14 mouse cellular contexts compared by ENCODE assay signal in genomic region chr6:38160556-38160955, GRCm38 (mm10). TPM values are rescaled to one million over a fixed set of nuclear protein-coding genes. Genes with fewer than 3 reads are reported as not detected.
DNase-seq lines count a peak whose midpoint lies in the region; ATAC-seq lines count a peak whose summit lies in the region.
"Had no signal": no experiment of that assay in that cellular context is flagged by ENCODE, and none has a peak within 500 bp of the region (broad histone marks: within the 10 kb centered on the region; RNA-seq: fewer than 3 reads in every experiment).

No protein-coding gene starts in this region.

- no peak overlapping the region for H3K4me2 ChIP-seq in kidney, embryonic 16.5 days (replicated peaks; ENCODE audit: low read depth, low read length)
- no peak overlapping the region for H3K4me2 ChIP-seq in hindbrain, embryonic 11.5 days (replicated peaks; ENCODE audit: low read depth, low read length)
- H3K4me2 ChIP-seq in limb, embryonic 15.5 days = no peak overlapping the region
- H3K4me2 ChIP-seq: heart, embryonic 13.5 days had no signal

- ATAC-seq in kidney, embryonic 16.5 days (ENCODE audit: low FRiP score, low TSS enrichment) = 0 out of 2 replicates have a peak, but pooled peaks have one; percentile 18
- 0 out of 2 replicates have a peak, but pooled peaks have one; percentile 20 for ATAC-seq in common myeloid progenitor, adult 5-6 weeks (replicated peaks; ENCODE audit: low read depth, poor library complexity, severe bottlenecking)
- peak; percentile 4 for ATAC-seq in hindbrain, embryonic 11.5 days (ENCODE audit: low FRiP score)
- ATAC-seq in limb, embryonic 15.5 days (ENCODE audit: insufficient number of reproducible peaks, low FRiP score, low TSS enrichment, low read depth) = no peak
- no peak for ATAC-seq in megakaryocyte, adult 5-6 weeks (ENCODE audit: poor library complexity, severe bottlenecking)

- H3K9ac ChIP-seq in kidney, embryonic 16.5 days (replicated peaks; ENCODE audit: low read length) = no peak overlapping the region
- H3K9ac ChIP-seq in hindbrain, embryonic 11.5 days (ENCODE audit: low read depth, low read length) = no peak overlapping the region
- H3K9ac ChIP-seq in limb, embryonic 15.5 days = no peak overlapping the region
- H3K9ac ChIP-seq: heart, embryonic 13.5 days had no signal

- H3K27ac ChIP-seq in kidney, embryonic 16.5 days (ENCODE audit: low read length) = peak overlapping the region; percentile 72
- H3K27ac ChIP-seq in hindbrain, embryonic 11.5 days (ENCODE audit: low read depth, low read length) = peak overlapping the region; percentile 61; the same call in 1 of the 2 replicates
- peak overlapping the region; percentile 61; the same call in 1 of the 2 replicates for H3K27ac ChIP-seq in limb, embryonic 15.5 days
- H3K27ac ChIP-seq: heart, embryonic 13.5 days had no signal

- no peaks in the 10 kb centered on the region for H3K9me3 ChIP-seq in kidney, embryonic 16.5 days (ENCODE audit: low read length)
- H3K9me3 ChIP-seq in hindbrain, embryonic 11.5 days (ENCODE audit: control insufficient read depth, low read length) = no peaks in the 10 kb centered on the region
- no peaks in the 10 kb centered on the region for H3K9me3 ChIP-seq in limb, embryonic 15.5 days
- H3K9me3 ChIP-seq: heart, embryonic 13.5 days had no signal

- DNase-seq in kidney, adult 8-10 months = no peak
- no peak for DNase-seq in hindbrain, embryonic 11.5 days (ENCODE audit: low spot score)
- no peak for DNase-seq in adrenal gland, adult 2 months
- DNase-seq in spleen, postnatal 36 days (ENCODE audit: low spot score in 2 of 2) = no peak

- no peak overlapping the region for H3K4me3 ChIP-seq in kidney, embryonic 16.5 days (ENCODE audit: low read length)
- H3K4me3 ChIP-seq in hindbrain, embryonic 11.5 days (ENCODE audit: low read depth, low read length) = no peak overlapping the region
- H3K4me3 ChIP-seq in limb, embryonic 15.5 days = no peak overlapping the region
- H3K4me3 ChIP-seq: heart, embryonic 13.5 days; myocyte had no signal

- peaks cover 4% of the 10 kb centered on the region for H3K36me3 ChIP-seq in kidney, embryonic 16.5 days (ENCODE audit: insufficient read depth, low read length)
- H3K36me3 ChIP-seq in hindbrain, embryonic 11.5 days (ENCODE audit: control insufficient read depth, insufficient read depth, low read length) = no peaks in the 10 kb centered on the region
- peaks cover 15% of the 10 kb centered on the region; the same call in 1 of the 2 replicates for H3K36me3 ChIP-seq in limb, embryonic 15.5 days

- no peaks in the 10 kb centered on the region for H3K27me3 ChIP-seq in kidney, embryonic 16.5 days (ENCODE audit: insufficient read depth, low read length)
- H3K27me3 ChIP-seq in hindbrain, embryonic 11.5 days (ENCODE audit: control insufficient read depth, insufficient read depth, low read length) = no peaks in the 10 kb centered on the region
- H3K27me3 ChIP-seq in limb, embryonic 15.5 days = no peaks in the 10 kb centered on the region
- H3K27me3 ChIP-seq: heart, embryonic 13.5 days had no signal

- H3K4me1 ChIP-seq in kidney, embryonic 16.5 days (ENCODE audit: insufficient read depth, low read length) = peaks cover 3% of the 10 kb centered on the region; the same call in 1 of the 2 replicates
- H3K4me1 ChIP-seq in hindbrain, embryonic 11.5 days (replicated peaks; ENCODE audit: control insufficient read depth, insufficient read depth, low read length) = peaks cover 3% of the 10 kb centered on the region; the same call in 1 of the 2 replicates
- H3K4me1 ChIP-seq in limb, embryonic 15.5 days = peaks cover 13% of the 10 kb centered on the region

- WGBS in kidney, embryonic 16.5 days = 72% methylated on average over 2 of the region's 2 CpGs
- WGBS in hindbrain, embryonic 11.5 days = 74% methylated on average over 2 of the region's 2 CpGs
- WGBS in limb, embryonic 15.5 days = 59% methylated on average over 2 of the region's 2 CpGs

RNA-seq across cellular contexts. Expression of gene Atp6v0a4, which starts 36.2 kb away (rescaled TPM):
- 21.8 and 28.9 TPM in 2 replicates for polyA plus RNA-seq in kidney, embryonic 16.5 days (2015; fragmentation: Nextera tagmentation; extraction: Ambion mirVana)
- 0.46 TPM in 1 of 2 replicates, not detected in the other for total RNA-seq in common myeloid progenitor, adult 5-6 weeks (2017)
- not detected in 2 replicates for polyA plus RNA-seq in hindbrain, embryonic 11.5 days (2014; fragmentation: Nextera tagmentation; extraction: Ambion mirVana)
- 4.0 and 6.0 TPM in 2 replicates for polyA plus RNA-seq in limb, embryonic 15.5 days (2015; fragmentation: Nextera tagmentation; extraction: Ambion mirVana)
- 1 to 10 TPM; 2.0 to 2.4 TPM for total RNA-seq in adrenal gland, adult 2 months (2021)
- 0.12 and 0.32 TPM in 2 replicates for polyA plus RNA-seq in adrenal gland, adult 2 months (2012; rRNA removed)
- not detected in 2 replicates for total RNA-seq in megakaryocyte, adult 5-6 weeks (2015)
- total RNA-seq in megakaryocyte, adult 5-6 weeks (2017) = not detected in 2 replicates

RNA-seq across cellular contexts. Expression of gene Tmem213, which starts 51.5 kb away (rescaled TPM):
- polyA plus RNA-seq in kidney, embryonic 16.5 days (2015; fragmentation: Nextera tagmentation; extraction: Ambion mirVana) = 69.8 and 72.7 TPM in 2 replicates
- total RNA-seq in common myeloid progenitor, adult 5-6 weeks (2017) = not detected in 2 replicates
- polyA plus RNA-seq in hindbrain, embryonic 11.5 days (2014; fragmentation: Nextera tagmentation; extraction: Ambion mirVana) = not detected in 2 replicates
- polyA plus RNA-seq in limb, embryonic 15.5 days (2015; fragmentation: Nextera tagmentation; extraction: Ambion mirVana) = 1.5 and 3.1 TPM in 2 replicates
- total RNA-seq in adrenal gland, adult 2 months (2021) = not detected
- not detected in 2 replicates for polyA plus RNA-seq in adrenal gland, adult 2 months (2012; rRNA removed)
- not detected in 2 replicates for total RNA-seq in megakaryocyte, adult 5-6 weeks (2015)
- total RNA-seq in megakaryocyte, adult 5-6 weeks (2017) = not detected in 2 replicates
- total RNA-seq: gastrocnemius, postnatal 14 days; layer of hippocampus, postnatal 14 days; liver, adult 2 months had no signal
- polyA plus RNA-seq: C2C12; heart, embryonic 13.5 days; liver, adult 2 months; myocyte had no signal

Comparison
In these comparisons a context has a peak if more than half of its experiments do, and no peak if none do; other contexts are left out.
1. ATAC-seq: peak in kidney, embryonic 16.5 days (single experiment), common myeloid progenitor, adult 5-6 weeks (single experiment) and hindbrain, embryonic 11.5 days (single experiment); none in limb, embryonic 15.5 days (single experiment) and megakaryocyte, adult 5-6 weeks (single experiment).
2. RNA of gene Tmem213, which starts 51.5 kb away (polyA plus RNA-seq): 69.8 to 72.7 TPM in kidney, embryonic 16.5 days; 1.5 to 3.1 TPM in limb, embryonic 15.5 days, not detected in hindbrain, embryonic 11.5 days and not detected in adrenal gland, adult 2 months; every median in the first group is over 10 times any median in the second.
3. Peak in every context shown above with its lines, with median percentiles within 50 percentile points of each other: H3K27ac ChIP-seq.